Mouse (Mus musculus) midbrain, postnatal 0 days (tissue): ENCODE results near the gene Nlgn1. TPM values are rescaled to one million over a fixed set of nuclear protein-coding genes. Genes with fewer than 3 reads are reported as not detected.

Experiments used
- ATAC-seq: fragments of 200-750 bp; cut with Nextera tagmentation; 2 replicates; pipeline ENCODE4 v1.8.0; 2017; ENCODE audit warnings: moderate number of reproducible peaks, mild to moderate bottlenecking, moderate TSS enrichment, moderate library complexity; ENCODE audit not compliant: low FRiP score
- DNase-seq: peaks from one replicate; pipeline ENCODE4 v3.0.0-alpha.2; 2015; ENCODE audit warnings: low spot score
- H3K27ac ChIP-seq: fragments of 300-500 bp; sonication (generic); 2 replicates; pipeline ENCODE4 v1.5.1; 2014; ENCODE audit warnings: low read depth, mild to moderate bottlenecking, low read length, mixed read lengths
- H3K27me3 ChIP-seq: fragments of 300-500 bp; sonication (generic); 2 replicates; pipeline ENCODE4 v1.6.1; 2014; ENCODE audit warnings: low read length, control low read depth, mixed read lengths; ENCODE audit not compliant: insufficient read depth
- H3K36me3 ChIP-seq: fragments of 300-500 bp; sonication (generic); 2 replicates; pipeline ENCODE4 v1.6.1; 2014; ENCODE audit warnings: low read length, control low read depth, mixed read lengths; ENCODE audit not compliant: insufficient read depth
- H3K4me1 ChIP-seq: fragments of 300-500 bp; sonication (generic); 2 replicates; pipeline ENCODE4 v1.6.1; 2014; ENCODE audit warnings: mild to moderate bottlenecking, control low read depth, antibody characterized with exemption, low read length, mixed read lengths; ENCODE audit not compliant: insufficient read depth
- H3K4me2 ChIP-seq: fragments of 300-500 bp; sonication (generic); 2 replicates; pipeline ENCODE4 v1.6.1; 2014; ENCODE audit warnings: low read depth, mild to moderate bottlenecking, low read length, mixed read lengths; ENCODE audit not compliant: poor library complexity, severe bottlenecking
- H3K4me3 ChIP-seq: fragments of 300-500 bp; sonication (generic); 2 replicates; pipeline ENCODE4 v1.5.1; 2014; ENCODE audit warnings: low read depth, mild to moderate bottlenecking, low read length, moderate library complexity
- H3K9ac ChIP-seq: fragments of 300-500 bp; sonication (generic); replicated peaks from 2 replicates; pipeline ENCODE4 v1.6.1; 2014; ENCODE audit warnings: mild to moderate bottlenecking, low read length, moderate library complexity, mixed read lengths; ENCODE audit not compliant: poor library complexity, severe bottlenecking
- H3K9me3 ChIP-seq: fragments of 300-500 bp; sonication (generic); 2 replicates; pipeline ENCODE4 v1.6.1; 2016; ENCODE audit warnings: low read length, control low read depth
- CTCF ChIP-seq: IDR thresholded peaks from 2 replicates; pipeline ENCODE4 v1.5.1; 2016; ENCODE audit warnings: antibody characterized with exemption, mild to moderate bottlenecking
- WGBS: fragments of 180-500 bp; shearing (Covaris S2); extraction: QIAGEN DNeasy Blood & Tissue Kit; methylation state at CpG from one replicate; pipeline ENCODE4 v1.1.7; 2014; 5-methylcytosine and 5-hydroxymethylcytosine counted together
- polyA plus RNA-seq: library from polyadenylated mRNA; unstranded; fragments of >200 nt; fragmentation: Nextera tagmentation; extraction: Ambion mirVana; gene quantifications from 2 replicates; pipeline ENCODE4 v1.2.1, GENCODE M21; 2015
- total RNA-seq: library from RNA; depleted of rRNA; stranded (reverse); fragments of >200 nt; gene quantifications from 2 replicates; pipeline ENCODE4 v1.2.3, GENCODE M21; 2014

Gene Nlgn1
- total and polyA plus RNA-seq, 2 experiments from 2014 or later, result 40.8 to 87.9 TPM

- ATAC-seq, result no peak
- Histone ChIP-seq H3K36me3 (no peaks in the 10 kb centered on the region), H3K4me1 (no peaks in the 10 kb centered on the region), H3K9me3 (no peaks in the 10 kb centered on the region), H3K27me3 (no peaks in the 10 kb centered on the region), H3K4me3 (no peak overlapping the region), H3K9ac (no peak overlapping the region), H3K4me2 (no peak overlapping the region), H3K27ac (no peak overlapping the region)
- DNase-seq, result peak; percentile 14
- 63% methylated on average over 4 of the region's 4 CpGs for WGBS
- no peak for TF ChIP-seq CTCF
Observed at GRCm38 (mm10) chr3:26228172-26228781, 104.0 kb downstream of the Nlgn1 start.

GRCm38 (mm10) chr3:26223500-26223899 lies 108.8 kb downstream of the Nlgn1 start:
- Histone ChIP-seq H3K27ac (no peak overlapping the region), H3K9ac (no peak overlapping the region), H3K36me3 (no peaks in the 10 kb centered on the region), H3K4me1 (no peaks in the 10 kb centered on the region), H3K27me3 (no peaks in the 10 kb centered on the region), H3K4me3 (no peak overlapping the region), H3K9me3 (no peaks in the 10 kb centered on the region), H3K4me2 (no peak overlapping the region)
- 88% methylated on average over 3 of the region's 3 CpGs for WGBS
- ATAC-seq (no peak), DNase-seq (no peak)
- TF ChIP-seq CTCF, result no peak

- H3K27ac ChIP-seq, result no peak overlapping the region
- no peak overlapping the region for H3K4me2 ChIP-seq
- 61% methylated on average over 5 of the region's 5 CpGs for WGBS
- no peak overlapping the region for H3K9ac ChIP-seq
- no peaks in the 10 kb centered on the region for H3K4me1 ChIP-seq
- H3K4me3 ChIP-seq, result no peak overlapping the region
- ATAC-seq (no peak), DNase-seq (no peak)
- no peaks in the 10 kb centered on the region for H3K9me3 ChIP-seq
- H3K27me3 ChIP-seq, result no peaks in the 10 kb centered on the region
- no peaks in the 10 kb centered on the region for H3K36me3 ChIP-seq
- no peak for TF ChIP-seq CTCF
Observed at GRCm38 (mm10) chr3:26216231-26216630, 116.0 kb downstream of the Nlgn1 start.

GRCm38 (mm10) chr3:26202702-26203101 lies 129.6 kb downstream of the Nlgn1 start:
- no peak overlapping the region for H3K27ac ChIP-seq
- no peaks in the 10 kb centered on the region for H3K27me3 ChIP-seq
- DNase-seq, result no peak
- no peaks in the 10 kb centered on the region for H3K4me1 ChIP-seq
- H3K9me3 ChIP-seq, result no peaks in the 10 kb centered on the region
- H3K4me2 ChIP-seq, result no peak overlapping the region
- TF ChIP-seq CTCF, result no peak
- H3K4me3 ChIP-seq, result no peak overlapping the region
- no peak for ATAC-seq
- no peaks in the 10 kb centered on the region for H3K36me3 ChIP-seq
- WGBS, result 93% methylated on average over 3 of the region's 3 CpGs
- no peak overlapping the region for H3K9ac ChIP-seq

- no peak overlapping the region for H3K9ac ChIP-seq
- no peak overlapping the region for H3K4me2 ChIP-seq
- H3K27me3 ChIP-seq, result no peaks in the 10 kb centered on the region
- no peaks in the 10 kb centered on the region for H3K9me3 ChIP-seq
- H3K4me3 ChIP-seq, result no peak overlapping the region
- 73% methylated on average over 1 of the region's 1 CpGs for WGBS
- H3K36me3 ChIP-seq, result no peaks in the 10 kb centered on the region
- TF ChIP-seq CTCF, result no peak
- H3K4me1 ChIP-seq, result no peaks in the 10 kb centered on the region
- DNase-seq (no peak), ATAC-seq (no peak)
- H3K27ac ChIP-seq, result no peak overlapping the region
Observed at GRCm38 (mm10) chr3:26201410-26201809, 130.8 kb downstream of the Nlgn1 start.

GRCm38 (mm10) chr3:26194970-26195369 lies 137.3 kb downstream of the Nlgn1 start:
- DNase-seq (no peak), ATAC-seq (no peak)
- H3K27me3 ChIP-seq, result no peaks in the 10 kb centered on the region
- no peaks in the 10 kb centered on the region for H3K4me1 ChIP-seq
- H3K9ac ChIP-seq, result no peak overlapping the region
- H3K4me3 ChIP-seq, result no peak overlapping the region
- no peak for TF ChIP-seq CTCF
- no peak overlapping the region for H3K4me2 ChIP-seq
- no peak overlapping the region for H3K27ac ChIP-seq
- no peaks in the 10 kb centered on the region for H3K36me3 ChIP-seq
- WGBS, result 77% methylated on average over 2 of the region's 2 CpGs
- no peaks in the 10 kb centered on the region for H3K9me3 ChIP-seq
